Mouse (Mus musculus): ENCODE measurements around the gene 1810010H24Rik. TPM values are rescaled to one million over a fixed set of nuclear protein-coding genes. Genes with fewer than 3 reads are reported as not detected.

1810010H24Rik gene
- polyA plus RNA-seq, 1 experiment from 2014 or later, result 3.8 TPM

GRCm38 (mm10) chr11:107031635-107032034 lies 6.2 kb downstream of the 1810010H24Rik start:
- Histone ChIP-seq H3K4me2 (ENCODE audit: low read length) (no peak overlapping the region), H3K27ac (ENCODE audit: low read length) (no peak overlapping the region), H3K27me3 (replicated peaks; ENCODE audit: control insufficient read depth, insufficient read depth, low read length) (no peaks in the 10 kb centered on the region), H3K4me3 (replicated peaks; ENCODE audit: low read length) (no peak overlapping the region), H3K9ac (replicated peaks; ENCODE audit: low read depth, low read length) (no peak overlapping the region), H3K9me3 (ENCODE audit: control insufficient read depth, low read length) (no peaks in the 10 kb centered on the region), H3K36me3 (ENCODE audit: control insufficient read depth, insufficient read depth) (no peaks in the 10 kb centered on the region), H3K4me1 (replicated peaks; ENCODE audit: control insufficient read depth, insufficient read depth, low read length) (peaks cover 6% of the 10 kb centered on the region)
- 15% methylated on average over 7 of the region's 7 CpGs for WGBS
- no peak for ATAC-seq

- H3K27me3 ChIP-seq (replicated peaks; ENCODE audit: control insufficient read depth, insufficient read depth, low read length), result no peaks in the 10 kb centered on the region
- H3K27ac ChIP-seq (ENCODE audit: low read length), result no peak overlapping the region
- no peak overlapping the region for H3K4me3 ChIP-seq (replicated peaks; ENCODE audit: low read length)
- H3K9me3 ChIP-seq (ENCODE audit: control insufficient read depth, low read length), result no peaks in the 10 kb centered on the region
- H3K4me1 ChIP-seq (replicated peaks; ENCODE audit: control insufficient read depth, insufficient read depth, low read length), result no peaks in the 10 kb centered on the region
- H3K36me3 ChIP-seq (ENCODE audit: control insufficient read depth, insufficient read depth), result peaks cover 12% of the 10 kb centered on the region
- no peak for ATAC-seq
- H3K9ac ChIP-seq (replicated peaks; ENCODE audit: low read depth, low read length), result no peak overlapping the region
- H3K4me2 ChIP-seq (ENCODE audit: low read length), result no peak overlapping the region
- WGBS, result 86% methylated on average over 10 of the region's 10 CpGs
Observed at GRCm38 (mm10) chr11:107034085-107034810, 8.8 kb downstream of the 1810010H24Rik start.

- Histone ChIP-seq H3K4me2 (ENCODE audit: low read length) (no peak overlapping the region), H3K36me3 (ENCODE audit: control insufficient read depth, insufficient read depth) (peaks cover 40% of the 10 kb centered on the region), H3K27ac (ENCODE audit: low read length) (no peak overlapping the region), H3K4me1 (replicated peaks; ENCODE audit: control insufficient read depth, insufficient read depth, low read length) (no peaks in the 10 kb centered on the region), H3K9ac (replicated peaks; ENCODE audit: low read depth, low read length) (no peak overlapping the region), H3K9me3 (ENCODE audit: control insufficient read depth, low read length) (no peaks in the 10 kb centered on the region), H3K4me3 (replicated peaks; ENCODE audit: low read length) (no peak overlapping the region), H3K27me3 (replicated peaks; ENCODE audit: control insufficient read depth, insufficient read depth, low read length) (no peaks in the 10 kb centered on the region)
- ATAC-seq, result no peak
- 94% methylated on average over 5 of the region's 5 CpGs for WGBS
Observed at GRCm38 (mm10) chr11:107039417-107039816, 13.9 kb downstream of the 1810010H24Rik start.

- ATAC-seq, result no peak
- H3K36me3 ChIP-seq (ENCODE audit: control insufficient read depth, insufficient read depth), result peaks cover 44% of the 10 kb centered on the region
- H3K4me1 ChIP-seq (replicated peaks; ENCODE audit: control insufficient read depth, insufficient read depth, low read length), result no peaks in the 10 kb centered on the region
- H3K4me2 ChIP-seq (ENCODE audit: low read length), result no peak overlapping the region
- no peak overlapping the region for H3K4me3 ChIP-seq (replicated peaks; ENCODE audit: low read length)
- no peak overlapping the region for H3K9ac ChIP-seq (replicated peaks; ENCODE audit: low read depth, low read length)
- H3K27ac ChIP-seq (ENCODE audit: low read length), result no peak overlapping the region
- no peaks in the 10 kb centered on the region for H3K27me3 ChIP-seq (replicated peaks; ENCODE audit: control insufficient read depth, insufficient read depth, low read length)
- H3K9me3 ChIP-seq (ENCODE audit: control insufficient read depth, low read length), result no peaks in the 10 kb centered on the region
- 82% methylated on average over 3 of the region's 3 CpGs for WGBS
Observed at GRCm38 (mm10) chr11:107041396-107041795, 15.9 kb downstream of the 1810010H24Rik start.

DNA sequence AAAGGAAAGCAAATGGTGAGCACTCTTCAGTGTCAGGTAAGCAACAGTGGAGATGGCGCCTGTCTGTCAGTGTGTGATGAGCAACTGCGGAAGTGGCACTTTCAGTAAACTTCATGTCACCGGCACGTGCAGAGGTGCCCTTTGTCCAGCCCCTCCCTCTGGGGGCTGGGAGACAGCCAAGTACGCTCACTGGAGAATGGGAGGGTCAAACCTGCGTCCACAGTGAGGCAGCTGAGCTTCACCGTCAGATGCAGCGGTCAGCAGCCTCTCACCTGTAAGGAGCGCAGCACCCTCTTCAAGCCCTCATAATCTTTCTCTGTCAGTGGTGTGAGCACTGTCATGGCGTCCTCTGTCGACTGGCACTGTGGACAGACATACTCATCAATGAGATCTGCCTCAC lies 17.9 kb downstream of the 1810010H24Rik start:
- H3K4me2 ChIP-seq (ENCODE audit: low read length), result no peak overlapping the region
- no peak for ATAC-seq
- 91% methylated on average over 11 of the region's 11 CpGs for WGBS
- H3K27ac ChIP-seq (ENCODE audit: low read length), result no peak overlapping the region
- H3K9ac ChIP-seq (replicated peaks; ENCODE audit: low read depth, low read length), result no peak overlapping the region
- no peak overlapping the region for H3K4me3 ChIP-seq (replicated peaks; ENCODE audit: low read length)
- no peaks in the 10 kb centered on the region for H3K4me1 ChIP-seq (replicated peaks; ENCODE audit: control insufficient read depth, insufficient read depth, low read length)
- no peaks in the 10 kb centered on the region for H3K9me3 ChIP-seq (ENCODE audit: control insufficient read depth, low read length)
- H3K27me3 ChIP-seq (replicated peaks; ENCODE audit: control insufficient read depth, insufficient read depth, low read length), result no peaks in the 10 kb centered on the region
- H3K36me3 ChIP-seq (ENCODE audit: control insufficient read depth, insufficient read depth), result peaks cover 41% of the 10 kb centered on the region

GRCm38 (mm10) chr11:107044321-107044720 lies 18.8 kb downstream of the 1810010H24Rik start:
- Histone ChIP-seq H3K36me3 (ENCODE audit: control insufficient read depth, insufficient read depth) (peaks cover 33% of the 10 kb centered on the region), H3K27ac (ENCODE audit: low read length) (peak overlapping the region; percentile 23; the same call in 1 of the 2 replicates), H3K9ac (replicated peaks; ENCODE audit: low read depth, low read length) (no peak overlapping the region), H3K4me3 (replicated peaks; ENCODE audit: low read length) (no peak overlapping the region), H3K9me3 (ENCODE audit: control insufficient read depth, low read length) (no peaks in the 10 kb centered on the region), H3K4me2 (ENCODE audit: low read length) (no peak overlapping the region), H3K27me3 (replicated peaks; ENCODE audit: control insufficient read depth, insufficient read depth, low read length) (no peaks in the 10 kb centered on the region), H3K4me1 (replicated peaks; ENCODE audit: control insufficient read depth, insufficient read depth, low read length) (no peaks in the 10 kb centered on the region)
- WGBS, result 58% methylated on average over 5 of the region's 5 CpGs
- peak; percentile 57; the same call in 1 of the 2 replicates for ATAC-seq

DNA sequence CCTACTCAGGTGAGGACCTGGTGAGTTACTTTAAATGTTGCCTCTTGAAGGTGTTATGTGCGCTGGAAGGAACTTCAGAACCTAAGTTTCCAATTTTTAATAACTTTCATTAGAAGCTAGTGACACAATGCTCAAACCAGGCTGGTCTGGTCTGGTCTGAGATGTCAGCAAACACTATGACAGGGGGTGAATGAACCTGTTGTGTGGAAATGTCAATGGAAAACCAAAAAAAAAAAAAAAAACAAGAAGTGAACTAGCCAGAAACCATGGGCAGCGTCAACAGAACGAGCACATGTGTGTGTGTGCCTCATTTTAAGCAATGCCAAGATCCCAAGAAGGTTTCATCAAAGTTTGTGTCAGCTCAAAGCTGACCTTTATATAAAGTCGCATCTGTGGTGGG lies 20.1 kb downstream of the 1810010H24Rik start:
- H3K4me3 ChIP-seq (replicated peaks; ENCODE audit: low read length), result no peak overlapping the region
- H3K4me1 ChIP-seq (replicated peaks; ENCODE audit: control insufficient read depth, insufficient read depth, low read length), result no peaks in the 10 kb centered on the region
- no peak overlapping the region for H3K4me2 ChIP-seq (ENCODE audit: low read length)
- no peak for ATAC-seq
- no peak overlapping the region for H3K9ac ChIP-seq (replicated peaks; ENCODE audit: low read depth, low read length)
- WGBS, result 91% methylated on average over 4 of the region's 4 CpGs
- peaks cover 25% of the 10 kb centered on the region for H3K36me3 ChIP-seq (ENCODE audit: control insufficient read depth, insufficient read depth)
- no peak overlapping the region for H3K27ac ChIP-seq (ENCODE audit: low read length)
- no peaks in the 10 kb centered on the region for H3K9me3 ChIP-seq (ENCODE audit: control insufficient read depth, low read length)
- no peaks in the 10 kb centered on the region for H3K27me3 ChIP-seq (replicated peaks; ENCODE audit: control insufficient read depth, insufficient read depth, low read length)

- no peak for ATAC-seq
- no peak overlapping the region for H3K4me3 ChIP-seq (replicated peaks; ENCODE audit: low read length)
- no peaks in the 10 kb centered on the region for H3K4me1 ChIP-seq (replicated peaks; ENCODE audit: control insufficient read depth, insufficient read depth, low read length)
- H3K4me2 ChIP-seq (ENCODE audit: low read length), result no peak overlapping the region
- WGBS, result 85% methylated on average over 15 of the region's 15 CpGs
- no peak overlapping the region for H3K9ac ChIP-seq (replicated peaks; ENCODE audit: low read depth, low read length)
- no peak overlapping the region for H3K27ac ChIP-seq (ENCODE audit: low read length)
- no peaks in the 10 kb centered on the region for H3K9me3 ChIP-seq (ENCODE audit: control insufficient read depth, low read length)
- H3K36me3 ChIP-seq (ENCODE audit: control insufficient read depth, insufficient read depth), result peaks cover 15% of the 10 kb centered on the region
- H3K27me3 ChIP-seq (replicated peaks; ENCODE audit: control insufficient read depth, insufficient read depth, low read length), result no peaks in the 10 kb centered on the region
Observed at GRCm38 (mm10) chr11:107046766-107047620, 21.5 kb downstream of the 1810010H24Rik start.

GRCm38 (mm10) chr11:107054870-107055269 lies 29.4 kb downstream of the 1810010H24Rik start:
- Histone ChIP-seq H3K27ac (ENCODE audit: low read length) (no peak overlapping the region), H3K4me3 (replicated peaks; ENCODE audit: low read length) (no peak overlapping the region), H3K4me1 (replicated peaks; ENCODE audit: control insufficient read depth, insufficient read depth, low read length) (no peaks in the 10 kb centered on the region), H3K9ac (replicated peaks; ENCODE audit: low read depth, low read length) (no peak overlapping the region), H3K9me3 (ENCODE audit: control insufficient read depth, low read length) (no peaks in the 10 kb centered on the region), H3K4me2 (ENCODE audit: low read length) (no peak overlapping the region), H3K36me3 (ENCODE audit: control insufficient read depth, insufficient read depth) (peaks cover 46% of the 10 kb centered on the region), H3K27me3 (replicated peaks; ENCODE audit: control insufficient read depth, insufficient read depth, low read length) (no peaks in the 10 kb centered on the region)
- WGBS, result 93% methylated on average over 6 of the region's 6 CpGs
- no peak for ATAC-seq

All from forebrain, embryonic 16.5 days (tissue).